Mouse (Mus musculus): ENCODE results near the gene Dnase1l2.

The Dnase1l2 gene

GRCm38 (mm10) chr17:24442632-24443155 is at the start of gene Dnase1l2:
Dnase1l2 (minus strand) TSS chr17:24443105.
- no peak for DNase-seq

DNA sequence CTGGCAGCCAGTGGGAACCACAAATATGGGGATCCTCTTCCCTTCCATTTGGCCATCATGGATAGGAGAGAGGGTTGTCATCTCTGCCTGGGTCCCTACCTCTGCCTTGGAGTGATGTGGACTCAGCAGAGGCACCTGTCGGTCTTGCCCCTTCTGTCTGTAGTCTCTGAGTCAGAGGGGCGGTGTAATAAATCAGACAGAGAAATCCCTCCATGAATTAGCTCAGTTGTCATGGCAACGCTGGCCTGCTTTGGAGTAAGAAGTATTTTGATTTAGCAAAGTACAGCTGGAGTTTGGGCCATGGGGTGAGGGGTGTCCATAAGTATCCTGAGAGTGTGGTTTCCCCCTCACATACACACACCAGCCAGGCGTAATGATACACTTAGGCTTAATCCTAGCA is 47.5 kb upstream of the Dnase1l2 start:
- no peak for DNase-seq

DNA sequence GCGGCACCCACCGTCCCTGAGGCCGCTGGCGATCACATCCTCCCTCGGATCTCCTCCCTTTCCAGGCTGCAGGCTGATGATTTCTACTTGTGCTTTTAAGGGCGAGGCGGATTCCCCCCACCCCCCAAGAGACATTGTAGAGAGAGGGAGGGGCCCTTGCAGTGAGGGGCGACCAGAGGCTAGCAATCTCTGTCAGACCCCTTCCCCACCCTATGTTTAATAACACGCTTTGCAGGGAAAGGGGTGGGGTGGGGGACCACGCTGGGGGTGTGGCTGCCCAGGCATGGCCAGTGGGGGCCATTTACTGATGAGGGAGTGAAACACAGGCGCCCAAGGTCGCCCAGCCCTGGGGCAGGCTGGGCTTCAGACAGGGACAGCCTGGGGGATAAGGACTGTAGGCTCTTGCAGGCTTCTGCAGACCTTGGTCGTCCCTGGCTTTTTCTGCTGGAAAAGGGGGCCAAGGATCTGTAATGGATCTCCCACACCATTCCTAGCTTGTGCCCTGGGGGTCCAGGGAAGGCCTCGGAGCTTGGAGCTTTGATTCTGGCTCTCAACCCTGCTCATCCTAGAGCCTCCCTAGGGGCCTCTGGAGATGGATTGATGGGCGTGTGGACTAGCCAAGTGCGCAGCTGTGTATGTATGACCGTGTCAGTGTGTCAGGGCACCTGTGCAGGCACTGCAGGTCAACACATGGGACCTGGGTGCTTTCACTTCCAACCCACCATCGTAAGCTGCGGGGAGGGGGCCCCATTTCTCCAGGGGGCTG is 46.5 kb upstream of the Dnase1l2 start:
- DNase-seq: no peak

- no peak for DNase-seq
These were observed 45.9 kb upstream of the Dnase1l2 start for GRCm38 (mm10) chr17:24488662-24489264.

GRCm38 (mm10) chr17:24488186-24488661 is 45.3 kb upstream of the Dnase1l2 start, which contains the start of gene Caskin1:
Caskin1 (plus strand) TSS chr17:24488601.
- DNase-seq: no peak

DNA sequence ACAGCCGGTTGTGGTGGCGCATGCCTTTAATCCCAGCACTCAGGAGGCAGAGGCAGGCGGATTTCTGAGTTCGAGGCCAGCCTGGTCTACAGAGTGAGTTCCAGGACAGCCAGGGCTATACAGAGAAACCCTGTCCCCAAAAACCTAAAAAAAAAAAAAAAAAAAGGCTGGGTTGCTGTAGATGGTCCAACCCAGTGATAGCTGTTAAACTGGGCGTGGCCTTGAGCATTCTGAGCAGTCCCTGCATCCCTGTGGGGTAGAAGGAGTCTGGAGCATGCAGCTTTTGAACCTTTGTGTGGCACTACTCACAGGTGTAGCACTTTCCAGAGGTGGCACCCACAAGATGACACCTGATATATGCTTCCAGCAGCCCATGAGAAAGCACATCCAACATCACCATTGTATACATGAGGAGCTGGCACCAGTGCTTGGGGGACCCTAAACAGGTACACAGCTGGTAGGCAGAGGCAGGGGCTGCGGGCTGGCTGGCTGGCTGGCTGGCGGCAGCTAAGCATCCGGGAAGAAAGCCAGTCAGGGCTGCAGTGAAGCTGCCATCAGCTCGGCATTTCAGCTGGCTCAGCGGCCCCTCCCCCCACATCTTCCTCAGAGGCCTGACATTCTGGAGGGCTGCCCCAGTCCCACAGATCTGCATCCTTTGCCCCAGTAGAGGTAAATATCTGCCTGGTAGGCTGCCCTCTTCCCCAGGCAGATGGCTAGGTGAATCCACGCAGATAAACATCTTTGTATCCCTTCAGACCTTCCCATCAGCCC is 42.4 kb upstream of the Dnase1l2 start:
- DNase-seq: no peak

DNA sequence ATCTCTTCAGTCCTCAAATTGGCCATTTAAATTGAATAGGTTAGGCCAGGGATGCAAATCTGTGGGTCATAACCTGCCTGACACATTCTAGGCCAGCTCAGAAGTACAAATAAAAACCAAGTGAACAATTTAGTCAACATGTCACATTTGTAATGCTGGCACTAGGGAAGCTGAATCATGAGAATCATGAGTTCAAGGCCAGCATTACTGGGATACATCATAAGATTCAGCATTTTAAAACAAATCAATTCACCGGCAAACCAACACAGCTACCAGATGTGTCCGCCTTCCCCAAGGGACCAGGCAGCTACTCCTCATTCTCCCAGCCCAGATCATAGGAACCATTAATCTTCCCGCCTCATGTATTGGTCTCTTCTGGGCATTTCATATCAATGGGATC is 40.6 kb upstream of the Dnase1l2 start:
- DNase-seq: no peak

DNA sequence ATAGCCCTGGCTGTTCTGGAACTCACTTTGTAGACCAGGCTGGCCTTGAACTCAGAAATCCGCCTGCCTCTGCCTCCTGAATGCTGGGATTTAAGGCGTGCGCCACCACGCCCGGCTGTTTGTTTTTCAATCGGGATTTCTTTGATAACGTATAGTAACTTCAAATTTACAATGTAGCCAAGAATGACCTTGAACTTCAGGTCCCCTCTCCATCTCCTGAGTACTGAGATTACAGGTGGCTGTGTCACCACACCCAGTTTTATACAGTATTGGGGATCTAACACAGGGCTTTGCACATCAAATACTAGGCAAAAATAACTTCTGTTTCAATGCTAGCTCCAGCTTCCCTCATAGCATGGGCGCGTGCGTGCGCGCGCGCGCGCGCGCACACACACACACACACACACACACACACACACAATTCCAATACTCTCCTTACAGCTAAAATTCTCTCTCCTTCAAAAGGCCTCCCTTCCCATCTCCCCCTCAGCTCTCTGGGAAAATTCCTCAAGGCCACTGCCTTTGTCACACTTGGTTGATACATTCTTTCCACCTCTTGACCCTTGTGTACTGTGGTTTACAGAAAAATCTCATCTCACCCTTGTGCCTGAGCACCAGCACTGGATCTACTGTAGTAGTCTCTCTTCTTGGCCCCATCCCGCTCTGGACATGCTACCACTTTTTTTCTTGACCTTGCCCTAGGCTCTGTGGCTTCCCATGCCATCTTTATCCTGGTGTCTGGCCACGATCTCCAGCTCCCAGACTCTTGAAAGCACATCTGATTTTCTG is 38.3 kb upstream of the Dnase1l2 start:
- DNase-seq: no peak

DNA sequence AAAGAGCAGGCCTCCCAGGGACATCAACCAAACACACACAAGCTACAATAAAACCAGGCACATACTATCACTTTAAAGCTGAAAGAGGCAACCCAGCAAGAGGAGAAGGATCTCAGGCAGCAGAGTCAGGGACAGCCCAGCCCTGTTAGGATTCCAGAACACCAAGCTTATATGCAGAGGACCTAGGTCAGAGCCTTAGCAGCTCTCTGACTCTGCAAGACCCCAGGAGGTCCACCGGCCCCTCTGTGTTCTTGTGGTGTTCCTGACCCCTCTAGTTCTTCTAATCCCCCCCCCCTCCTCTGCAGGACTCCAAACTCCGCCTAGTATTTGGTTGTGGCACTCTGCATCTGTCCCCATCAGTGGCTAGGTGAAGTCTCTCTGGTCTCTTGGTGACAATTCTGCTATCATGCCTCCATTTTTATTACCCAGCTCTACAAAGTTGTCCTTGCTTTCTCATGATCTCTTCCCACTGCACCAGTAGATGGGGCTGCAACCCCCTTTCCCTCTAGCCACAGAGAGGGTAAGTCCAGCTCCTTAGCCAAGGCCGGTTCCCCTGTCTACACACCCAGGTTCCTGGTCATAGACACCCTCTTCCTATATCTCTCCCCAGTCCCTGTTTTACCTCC is 37.4 kb upstream of the Dnase1l2 start:
- DNase-seq: no peak

- DNase-seq: no peak
These were observed 36.5 kb upstream of the Dnase1l2 start for GRCm38 (mm10) chr17:24479431-24479830.

DNA sequence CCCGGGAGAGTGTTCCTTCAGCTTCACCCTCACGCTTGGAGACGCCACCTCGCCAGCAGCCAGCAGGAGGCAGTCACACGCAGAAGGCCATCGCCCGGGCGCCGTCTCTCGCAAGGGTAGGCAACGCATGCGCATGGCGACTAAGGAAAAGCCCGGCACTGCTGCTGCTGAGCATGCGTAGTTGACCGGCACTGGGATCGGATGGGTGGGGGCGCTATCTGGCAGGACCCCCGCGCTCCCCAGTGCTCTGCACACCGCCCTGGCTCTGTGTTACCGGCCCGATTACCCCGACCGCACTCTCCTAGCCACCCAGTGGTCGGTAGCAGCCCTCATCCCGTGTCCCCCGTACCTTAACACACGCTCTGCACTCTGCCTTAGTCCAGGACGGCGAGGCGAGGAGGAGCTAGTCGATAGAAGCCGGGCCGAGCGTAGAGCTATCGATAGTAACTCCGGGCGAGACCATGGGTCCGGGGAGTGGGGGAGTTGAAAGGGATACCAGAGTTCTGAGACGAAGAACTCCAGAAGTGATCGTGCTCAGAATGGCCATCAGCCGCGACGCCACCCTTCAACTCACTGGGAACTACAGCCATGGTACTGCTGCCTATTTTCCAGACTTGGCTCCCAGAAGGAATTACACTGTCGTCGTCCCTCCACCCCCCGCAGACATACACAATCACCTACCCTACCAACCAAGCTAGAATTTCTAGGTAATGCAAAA is 35.9 kb upstream of the Dnase1l2 start, which contains the start of gene Mlst8:
Gene Mlst8 (minus strand): TSS at position 416 of the 718 bp plus-strand sequence.
- peak; percentile 98 for DNase-seq

- DNase-seq: no peak
These were observed 35.2 kb upstream of the Dnase1l2 start for GRCm38 (mm10) chr17:24477985-24478600.

DNA sequence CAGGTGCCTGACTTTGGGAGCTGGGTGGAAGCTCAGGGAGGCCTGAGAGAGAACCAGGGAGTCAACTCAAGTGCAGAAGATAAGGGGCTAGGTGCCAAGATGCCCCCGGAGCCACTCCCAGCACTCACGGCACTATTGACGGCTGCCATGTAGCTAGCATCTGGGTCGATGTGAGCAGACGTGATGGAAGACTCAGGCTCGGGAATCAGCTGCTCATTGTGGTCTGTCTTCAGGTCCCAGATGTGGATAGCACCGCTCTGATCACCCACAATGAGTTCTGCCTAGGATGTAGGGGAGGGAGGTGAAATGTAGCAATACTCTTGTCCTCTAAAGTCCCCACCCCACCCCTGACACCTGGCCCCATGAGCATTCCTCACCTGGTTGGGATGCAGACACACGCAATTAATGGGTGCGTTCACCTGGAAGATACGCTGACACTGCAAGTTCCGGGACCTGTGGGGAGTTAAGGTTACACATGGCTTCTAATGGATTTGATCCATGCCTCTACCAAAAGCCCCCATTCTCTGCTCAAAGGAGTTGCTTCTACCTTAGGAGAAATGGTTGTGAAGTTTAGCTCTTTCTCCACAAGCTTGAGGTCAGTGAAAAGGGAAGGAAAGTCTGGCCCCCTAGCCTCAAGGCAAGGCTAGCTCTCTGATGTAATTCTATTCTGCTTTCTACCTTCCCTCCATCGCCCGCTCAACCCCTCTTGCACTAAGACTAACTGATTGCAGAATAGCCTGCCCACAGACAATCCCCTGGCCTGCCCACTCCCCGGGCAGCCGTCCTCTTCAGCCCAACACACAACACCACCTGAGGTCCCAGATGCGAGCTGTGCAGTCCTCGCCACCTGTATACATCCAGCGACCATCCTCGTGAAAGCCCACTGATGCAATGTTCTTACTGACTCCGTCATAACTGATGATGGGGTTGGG is 34.4 kb upstream of the Dnase1l2 start:
- DNase-seq: no peak

DNA sequence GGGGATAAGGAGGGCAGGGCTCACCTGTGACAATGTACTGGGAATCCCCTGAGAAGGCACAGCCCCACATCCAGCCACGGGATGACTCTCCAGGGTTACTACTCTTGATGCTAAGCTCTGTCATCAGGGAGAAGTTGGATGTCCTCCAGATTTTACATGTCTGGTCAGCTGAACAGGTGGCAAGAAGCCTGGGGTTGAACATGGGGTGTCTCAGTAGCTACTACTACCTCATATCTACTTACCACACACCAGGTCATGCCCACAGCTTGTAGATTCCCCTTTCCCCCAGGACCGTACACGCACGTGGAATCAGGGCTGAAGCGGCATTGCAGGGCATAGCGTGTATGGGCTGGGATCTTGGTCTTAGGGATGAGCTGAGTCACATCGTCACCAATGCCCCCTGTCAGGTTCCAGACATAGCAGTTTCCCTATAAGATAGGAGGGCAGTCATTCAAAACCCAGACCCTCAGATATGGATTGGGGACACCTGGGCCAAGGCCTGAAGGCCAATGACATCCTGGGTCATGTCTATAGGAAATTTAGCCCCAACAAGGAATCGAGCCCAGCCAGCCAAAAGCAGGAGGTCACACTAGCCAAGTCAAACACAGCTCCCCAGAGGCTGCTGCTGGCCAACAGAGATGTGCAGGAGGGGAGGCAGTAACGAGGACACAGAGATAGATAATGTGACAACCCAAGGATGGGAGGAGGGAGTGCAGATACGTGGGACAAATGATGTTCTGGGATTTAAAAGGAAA is 33.3 kb upstream of the Dnase1l2 start:
- DNase-seq: no peak

GRCm38 (mm10) chr17:24475586-24475985 is 32.7 kb upstream of the Dnase1l2 start:
- no peak for DNase-seq

- no peak for DNase-seq
These were observed 31.7 kb upstream of the Dnase1l2 start for GRCm38 (mm10) chr17:24474557-24474956.

DNA sequence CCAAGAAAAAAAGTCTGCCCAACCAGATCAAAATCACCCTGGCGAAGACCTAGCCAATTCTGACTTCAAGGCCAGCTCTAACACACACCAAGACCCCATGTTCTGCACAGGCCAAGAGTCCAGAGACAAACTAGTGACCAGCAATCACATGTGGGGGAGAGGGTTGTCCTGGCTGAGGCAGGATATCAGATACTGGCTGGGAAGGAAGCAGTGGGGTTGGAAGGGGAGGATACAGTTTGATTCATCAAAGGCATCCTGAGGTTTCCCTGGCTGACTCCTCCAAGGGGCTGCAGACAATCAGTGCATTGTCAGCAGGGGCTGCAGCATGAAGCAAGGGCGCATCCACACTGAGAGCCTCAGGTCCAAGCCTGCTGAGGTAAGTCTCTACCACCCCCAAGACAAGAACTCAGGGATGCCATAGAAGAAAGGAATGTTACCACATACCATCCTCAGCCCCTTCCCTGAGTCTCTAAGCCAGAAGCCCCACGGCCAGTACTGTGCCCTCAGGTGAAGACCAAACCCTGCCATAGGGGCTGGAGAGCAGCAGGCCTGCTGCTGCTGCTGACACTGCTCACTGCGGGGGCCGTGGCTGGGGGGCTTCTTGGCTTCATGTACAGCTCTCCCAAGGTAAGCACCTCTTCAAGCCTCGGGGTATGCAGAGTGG is 30.8 kb upstream of the Dnase1l2 start, which contains the start of gene Bricd5:
Gene Bricd5 (plus strand): TSS at position 273 of the 664 bp plus-strand sequence.
- no peak for DNase-seq

DNA sequence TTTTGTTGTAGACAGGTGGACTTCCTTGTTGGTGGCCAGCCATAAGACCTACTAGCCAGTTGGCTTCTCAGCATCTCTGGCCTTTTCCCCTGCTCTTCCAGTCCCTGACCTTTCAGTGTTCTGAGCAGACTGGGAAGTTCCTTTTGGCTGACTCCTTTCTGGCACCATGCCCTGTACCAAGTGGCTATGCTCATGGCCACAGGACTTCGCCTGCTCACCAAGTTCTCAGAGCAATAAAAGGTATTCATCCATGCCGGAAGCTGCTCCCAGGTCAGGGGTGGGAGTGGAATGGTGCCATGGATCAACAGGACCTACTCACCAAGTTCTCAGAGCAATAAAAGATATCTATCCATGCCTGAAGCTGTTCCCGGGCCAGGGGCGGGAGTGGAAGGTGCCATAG is 29.6 kb upstream of the Dnase1l2 start:
- DNase-seq: peak; percentile 82

Data from kidney, adult 18-20 months (tissue).